Mouse (Mus musculus) brain, embryonic 14.5 days (tissue): ENCODE results near the gene Bco1.

Experiments
- CTCF ChIP-seq: fragments of 200-500 bp; IDR thresholded peaks from 2 replicates; pipeline ENCODE4 v1.5.1; 2012; ENCODE audit warnings: inconsistent platforms, mild to moderate bottlenecking, moderate library complexity, borderline replicate concordance; ENCODE audit not compliant: insufficient read depth, insufficient read length; ENCODE audit errors: extremely low read depth
- POLR2A ChIP-seq: fragments of 200-500 bp; IDR thresholded peaks from 2 replicates; pipeline ENCODE4 v1.6.1; 2012; ENCODE audit warnings: mild to moderate bottlenecking, inconsistent platforms, borderline replicate concordance; ENCODE audit not compliant: poor library complexity, insufficient read depth, insufficient read length, severe bottlenecking; ENCODE audit errors: extremely low read depth

DNA sequence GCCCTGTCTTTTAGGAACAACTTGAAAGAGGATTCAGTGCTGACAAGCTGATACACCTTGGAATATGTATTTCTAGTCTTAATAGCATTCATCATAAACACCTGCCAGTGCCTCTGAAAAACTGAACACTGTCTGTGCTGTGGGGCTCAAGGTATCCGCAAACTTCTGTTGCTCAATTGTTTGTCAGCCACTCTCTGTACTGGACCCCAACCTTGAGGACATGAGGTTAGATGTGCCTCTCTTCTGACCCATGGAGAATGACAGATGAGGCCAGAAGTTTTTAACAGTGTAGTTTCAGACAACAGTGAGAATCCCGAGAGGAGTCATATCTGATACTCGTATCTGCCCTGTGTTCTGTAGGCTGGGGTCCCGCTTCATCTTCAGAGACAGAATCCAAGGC, 69.9 kb downstream of the Bco1 start:
- TF ChIP-seq POLR2A: no peak
- TF ChIP-seq CTCF: no peak
